Mouse (Mus musculus): ENCODE data around the gene Wdr45.

DNA sequence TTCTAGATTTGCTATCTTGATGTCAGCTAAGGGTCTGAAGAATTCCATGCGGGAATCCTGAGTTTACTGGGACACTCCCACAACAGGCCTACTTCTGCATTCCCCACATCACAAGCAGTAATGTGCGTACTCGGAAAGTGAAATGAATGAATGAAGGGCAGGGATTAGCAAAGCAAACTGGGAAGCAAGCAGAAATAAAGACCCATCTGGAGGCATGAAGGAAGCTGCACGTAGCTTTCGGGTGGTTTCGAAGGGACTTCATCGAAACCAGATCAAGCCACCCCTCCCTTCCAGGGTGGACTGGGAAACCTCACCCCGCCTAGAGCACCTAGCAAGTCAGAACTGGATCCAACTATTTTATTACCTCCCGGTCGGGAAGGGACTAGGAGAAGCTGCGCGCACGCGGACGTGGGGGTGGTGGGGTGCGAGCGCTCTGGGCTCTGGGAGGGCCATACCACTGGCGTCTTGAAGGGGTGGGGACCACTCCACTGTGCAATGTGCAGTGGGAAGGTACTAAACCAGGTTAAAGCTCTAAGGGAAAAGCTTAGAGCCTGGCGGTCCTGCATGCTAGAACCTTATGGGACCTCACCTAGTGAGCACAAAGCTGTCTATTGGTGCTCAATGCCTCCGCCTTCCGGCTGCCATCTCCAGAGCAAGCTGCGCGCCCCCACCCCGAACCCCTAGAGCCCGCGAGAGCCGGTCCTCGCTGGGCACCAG lies 39.7 kb upstream of the Wdr45 start:
- TF ChIP-seq CTCF (conservative IDR thresholded peaks at IDR 0.05 in 1 of 2, IDR thresholded peaks at IDR 0.05 in 1 of 2; ENCODE audit: low read depth in 2 of 2, low read length in 2 of 2) (no peak), MXI1 (IDR thresholded peaks at IDR 0.05; ENCODE audit: low read depth, low read length) (no peak), TCF12 (IDR thresholded peaks at IDR 0.05; ENCODE audit: low read depth, low read length) (no peak), MAX (IDR thresholded peaks at IDR 0.05; ENCODE audit: low read length) (peak; percentile 34; the same call in 1 of the 2 replicates), USF2 (conservative IDR thresholded peaks at IDR 0.05; ENCODE audit: low read depth, low read length) (no peak), POLR2AphosphoS2 (IDR thresholded peaks at IDR 0.05; ENCODE audit: low read depth, low read length) (no peak), BHLHE40 (IDR thresholded peaks at IDR 0.05; ENCODE audit: low read depth, low read length) (no peak), SMC3 (IDR thresholded peaks at IDR 0.05; ENCODE audit: low read depth, low read length) (no peak), GABPA (IDR thresholded peaks at IDR 0.05; ENCODE audit: insufficient replicate concordance, low read depth, low read length) (no peak), POLR2A (IDR thresholded peaks at IDR 0.05; ENCODE audit: low read depth, low read length) (no peak; the same call in 1 of the 2 replicates), UBTF (IDR thresholded peaks at IDR 0.05; ENCODE audit: low read depth, low read length) (no peak), CHD2 (IDR thresholded peaks at IDR 0.05; ENCODE audit: low read length) (no peak)

All from CH12.LX (cell line).